Mouse (Mus musculus) spleen, postnatal 4 days (tissue): ENCODE results near the gene Galnt9.

Experiments used
- DNase-seq, 2 experiments: peaks; one replicate each; pipeline ENCODE4 v3.0.0; 2022; ENCODE audit warnings: low spot score in 2 of 2

The Galnt9 gene

GRCm38 (mm10) chr5:110543951-110544690, at the start of gene Galnt9:
Gene Galnt9, plus strand, starts transcription at chr5:110544355.
- peak; percentile 31 to 80 for DNase-seq

GRCm38 (mm10) chr5:110494396-110494795, 49.8 kb upstream of the Galnt9 start:
- no peak for DNase-seq

GRCm38 (mm10) chr5:110495051-110495450, 49.1 kb upstream of the Galnt9 start:
- no peak for DNase-seq

GRCm38 (mm10) chr5:110497556-110497955, 46.6 kb upstream of the Galnt9 start:
- no peak for DNase-seq

GRCm38 (mm10) chr5:110498071-110498470, 46.1 kb upstream of the Galnt9 start:
- no peak for DNase-seq

- no peak for DNase-seq
Measured at GRCm38 (mm10) chr5:110500233-110500632, 43.9 kb upstream of the Galnt9 start.

GRCm38 (mm10) chr5:110503361-110503760, 40.8 kb upstream of the Galnt9 start:
- DNase-seq = no peak

- DNase-seq = no peak
Measured at GRCm38 (mm10) chr5:110505611-110506294, 38.4 kb upstream of the Galnt9 start.

GRCm38 (mm10) chr5:110506295-110506616, 37.9 kb upstream of the Galnt9 start:
- DNase-seq = no peak

GRCm38 (mm10) chr5:110506856-110507255, 37.3 kb upstream of the Galnt9 start:
- no peak for DNase-seq

GRCm38 (mm10) chr5:110507943-110508342, 36.2 kb upstream of the Galnt9 start:
- DNase-seq = no peak

GRCm38 (mm10) chr5:110510357-110510756, 33.8 kb upstream of the Galnt9 start:
- DNase-seq = no peak

- DNase-seq = no peak
Measured at GRCm38 (mm10) chr5:110513791-110514190, 30.4 kb upstream of the Galnt9 start.

- DNase-seq = no peak
Measured at GRCm38 (mm10) chr5:110514694-110515093, 29.5 kb upstream of the Galnt9 start.

GRCm38 (mm10) chr5:110516390-110516789, 27.8 kb upstream of the Galnt9 start:
- DNase-seq = no peak

- DNase-seq = no peak
Measured at GRCm38 (mm10) chr5:110518086-110518783, 25.9 kb upstream of the Galnt9 start.

- DNase-seq = no peak
Measured at GRCm38 (mm10) chr5:110520974-110521373, 23.2 kb upstream of the Galnt9 start.

- DNase-seq = no peak
Measured at GRCm38 (mm10) chr5:110521822-110522221, 22.3 kb upstream of the Galnt9 start.

- DNase-seq = no peak
Measured at GRCm38 (mm10) chr5:110523296-110523695, 20.9 kb upstream of the Galnt9 start.

GRCm38 (mm10) chr5:110525701-110526100, 18.5 kb upstream of the Galnt9 start:
- DNase-seq = no peak

GRCm38 (mm10) chr5:110526556-110526955, 17.6 kb upstream of the Galnt9 start:
- no peak for DNase-seq

GRCm38 (mm10) chr5:110531091-110531490, 13.1 kb upstream of the Galnt9 start:
- no peak for DNase-seq

GRCm38 (mm10) chr5:110534402-110534801, 9.8 kb upstream of the Galnt9 start:
- no peak for DNase-seq
